8 mouse cellular contexts compared by ENCODE assay signal in the genomic region with DNA sequence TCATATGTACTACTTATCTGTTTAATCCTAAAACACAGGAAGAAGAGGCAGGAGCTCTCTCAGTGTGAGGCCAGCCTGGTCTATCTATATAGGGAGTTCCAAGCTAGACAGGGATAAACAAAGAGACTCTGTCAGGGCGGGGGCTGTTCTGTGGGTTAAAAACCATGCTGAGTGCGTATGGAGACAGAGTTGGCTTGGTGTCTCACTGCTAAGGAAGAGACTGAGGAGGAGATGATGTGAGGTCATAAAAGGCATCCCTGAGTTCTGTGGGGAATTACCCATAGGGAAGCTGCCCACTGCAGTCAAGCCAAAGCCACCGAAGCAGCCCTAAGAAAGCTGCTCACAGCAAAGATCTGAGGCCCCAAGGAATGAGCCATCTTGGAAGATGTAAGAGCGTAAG. TPM values are rescaled to one million over a fixed set of nuclear protein-coding genes. Genes with fewer than 3 reads are reported as not detected.
DNase-seq lines count a peak whose midpoint lies in the region; ATAC-seq and TF ChIP-seq lines count a peak whose summit lies in the region.

TSS of gene Snn (plus strand) at position 301 of the 400 bp plus-strand sequence.

- no peak for TF ChIP-seq POLR2A in lung, adult 2 months (IDR thresholded peaks at IDR 0.05; ENCODE audit: borderline replicate concordance, extremely low read depth, low read depth, low read length)

- no peak within 1 kb of the TSS for H3K27ac ChIP-seq in forebrain, embryonic 10.5 days
- no peak within 1 kb of the TSS for H3K27ac ChIP-seq in hindbrain, embryonic 11.5 days (ENCODE audit: low read depth, low read length)
- H3K27ac ChIP-seq in midbrain, embryonic 14.5 days (replicated peaks; ENCODE audit: low read depth, low read length) = no peak within 1 kb of the TSS

- no peaks in the 10 kb centered on the region for H3K9me3 ChIP-seq in forebrain, embryonic 10.5 days
- no peaks in the 10 kb centered on the region for H3K9me3 ChIP-seq in hindbrain, embryonic 11.5 days (ENCODE audit: control insufficient read depth, low read length)
- no peaks in the 10 kb centered on the region for H3K9me3 ChIP-seq in midbrain, embryonic 14.5 days (ENCODE audit: control insufficient read depth, low read length)

- H3K9ac ChIP-seq in hindbrain, embryonic 11.5 days (ENCODE audit: low read depth, low read length) = no peak within 1 kb of the TSS
- no peak within 1 kb of the TSS for H3K9ac ChIP-seq in midbrain, embryonic 14.5 days (replicated peaks; ENCODE audit: low read length)

- TF ChIP-seq CTCF in lung, adult 2 months (IDR thresholded peaks at IDR 0.05; ENCODE audit: insufficient read depth, low read length) = no peak

- WGBS in lung, adult 2 months = 88% methylated on average over 4 of the region's 4 CpGs
- 88% methylated on average over 4 of the region's 4 CpGs for WGBS in forebrain, embryonic 10.5 days
- WGBS in hindbrain, embryonic 11.5 days = 88% methylated on average over 4 of the region's 4 CpGs
- 85% methylated on average over 4 of the region's 4 CpGs for WGBS in midbrain, embryonic 14.5 days

- peaks cover 10% of the 10 kb centered on the region; the same call in 1 of the 2 replicates for H3K27me3 ChIP-seq in forebrain, embryonic 10.5 days (ENCODE audit: poor library complexity, severe bottlenecking)
- no peaks in the 10 kb centered on the region for H3K27me3 ChIP-seq in hindbrain, embryonic 11.5 days (ENCODE audit: control insufficient read depth, insufficient read depth, low read length)
- no peaks in the 10 kb centered on the region for H3K27me3 ChIP-seq in midbrain, embryonic 14.5 days (ENCODE audit: control insufficient read depth, insufficient read depth, low read length)

- no peak within 1 kb of the TSS for H3K4me2 ChIP-seq in hindbrain, embryonic 11.5 days (replicated peaks; ENCODE audit: low read depth, low read length)
- H3K4me2 ChIP-seq in midbrain, embryonic 14.5 days (ENCODE audit: low read length) = no peak within 1 kb of the TSS

- peaks cover 2% of the 10 kb centered on the region; the same call in 1 of the 2 replicates for H3K4me1 ChIP-seq in lung, adult 2 months (ENCODE audit: control insufficient read depth, insufficient read depth, low read length)
- H3K4me1 ChIP-seq in forebrain, embryonic 10.5 days = peaks cover 27% of the 10 kb centered on the region
- H3K4me1 ChIP-seq in hindbrain, embryonic 11.5 days (replicated peaks; ENCODE audit: control insufficient read depth, insufficient read depth, low read length) = 0 out of 2 replicates have a peak, but pooled peaks cover 4% of the 10 kb centered on the region
- H3K4me1 ChIP-seq in midbrain, embryonic 14.5 days (ENCODE audit: control insufficient read depth, insufficient read depth, low read length) = peaks cover 21% of the 10 kb centered on the region

- no peak within 1 kb of the TSS for H3K4me3 ChIP-seq in lung, adult 2 months (replicated peaks; ENCODE audit: extremely low read depth, low read depth, low read length)
- no peak within 1 kb of the TSS for H3K4me3 ChIP-seq in forebrain, embryonic 10.5 days
- no peak within 1 kb of the TSS for H3K4me3 ChIP-seq in hindbrain, embryonic 11.5 days (ENCODE audit: low read depth, low read length)
- H3K4me3 ChIP-seq in midbrain, embryonic 14.5 days (replicated peaks; ENCODE audit: low read depth, low read length) = no peak within 1 kb of the TSS

- no peak for ATAC-seq in hindbrain, embryonic 11.5 days (ENCODE audit: low FRiP score)
- no peak for ATAC-seq in midbrain, embryonic 14.5 days (ENCODE audit: low FRiP score, low TSS enrichment)

- no peaks in the 10 kb centered on the region for H3K36me3 ChIP-seq in forebrain, embryonic 10.5 days (replicated peaks)
- H3K36me3 ChIP-seq in hindbrain, embryonic 11.5 days (ENCODE audit: control insufficient read depth, insufficient read depth, low read length) = no peaks in the 10 kb centered on the region
- no peaks in the 10 kb centered on the region for H3K36me3 ChIP-seq in midbrain, embryonic 14.5 days (ENCODE audit: control insufficient read depth, insufficient read depth, low read length)

- no peak for DNase-seq in lung, adult 2 months
- DNase-seq in lung, postnatal 25 days (ENCODE audit: low spot score) = no peak
- DNase-seq in forebrain, embryonic 10.5 days (ENCODE audit: extremely low spot score, low spot score) = no peak
- DNase-seq in hindbrain, embryonic 11.5 days (ENCODE audit: low spot score) = no peak
- no peak for DNase-seq in midbrain, embryonic 14.5 days
- DNase-seq in adipocyte (ENCODE audit: low spot score) = no peak
- DNase-seq in thymus, postnatal 14 days = no peak
- no peak for DNase-seq in kidney, adult 9 months

RNA-seq across cellular contexts. Expression of gene Snn, which starts in this region (rescaled TPM):
- polyA plus RNA-seq in lung, adult 2 months (2012; rRNA removed) = 41.8 and 50.6 TPM in 2 replicates
- polyA plus RNA-seq in forebrain, embryonic 10.5 days (2016; fragmentation: Nextera tagmentation; extraction: Ambion mirVana) = 64.9 and 67.0 TPM in 2 replicates
- 96.5 and 113 TPM in 2 replicates for polyA plus RNA-seq in hindbrain, embryonic 11.5 days (2014; fragmentation: Nextera tagmentation; extraction: Ambion mirVana)
- 129 and 169 TPM in 2 replicates for polyA plus RNA-seq in midbrain, embryonic 14.5 days (2014; fragmentation: Nextera tagmentation; extraction: Ambion mirVana)
